Mouse (Mus musculus): Measurements from ENCODE around the gene Zcchc17. TPM values are rescaled to one million over a fixed set of nuclear protein-coding genes. Genes with fewer than 3 reads are reported as not detected.
A peak's percentile ranks its signal among the peaks of the same experiment; 100 is the strongest.

Zcchc17 gene
- polyA plus RNA-seq, 1 experiment = 13.0 TPM

- no peaks in the 10 kb centered on the region for H3K4me1 ChIP-seq (ENCODE audit: control insufficient read depth, insufficient read depth, insufficient read length)
- H3K27ac ChIP-seq (ENCODE audit: insufficient read depth, low read length) = no peak overlapping the region
- no peak for TF ChIP-seq POLR2A (IDR thresholded peaks at IDR 0.05; ENCODE audit: low read depth, low read length)
- no peak; the same call in 1 of the 2 replicates for TF ChIP-seq CTCF (IDR thresholded peaks at IDR 0.05; ENCODE audit: extremely low read depth, insufficient read depth, insufficient read length, insufficient replicate concordance)
- peak; percentile 12 to 45 for DNase-seq (ENCODE audit: low read depth in 1 of 2, low spot score in 2 of 2)
- H3K4me3 ChIP-seq (ENCODE audit: extremely low read depth, insufficient read depth, insufficient read length) = no peak overlapping the region
- WGBS = 42% methylated on average over 4 of the region's 4 CpGs
- no peaks in the 10 kb centered on the region for H3K27me3 ChIP-seq (ENCODE audit: control insufficient read depth, insufficient read depth, low read length)
- H3K36me3 ChIP-seq (ENCODE audit: control insufficient read depth, insufficient read depth, low read length) = peaks cover 23% of the 10 kb centered on the region
Observed at GRCm38 (mm10) chr4:130341691-130342090, 18.1 kb downstream of the Zcchc17 start.

- Histone ChIP-seq H3K27me3 (ENCODE audit: control insufficient read depth, insufficient read depth, low read length) (no peaks in the 10 kb centered on the region), H3K36me3 (ENCODE audit: control insufficient read depth, insufficient read depth, low read length) (peaks cover 29% of the 10 kb centered on the region), H3K27ac (ENCODE audit: insufficient read depth, low read length) (no peak overlapping the region), H3K4me3 (ENCODE audit: extremely low read depth, insufficient read depth, insufficient read length) (no peak overlapping the region), H3K4me1 (ENCODE audit: control insufficient read depth, insufficient read depth, insufficient read length) (no peaks in the 10 kb centered on the region)
- DNase-seq (ENCODE audit: low read depth in 1 of 2, low spot score in 2 of 2) = no peak
- TF ChIP-seq POLR2A (IDR thresholded peaks at IDR 0.05; ENCODE audit: low read depth, low read length) = no peak
- no peak for TF ChIP-seq CTCF (IDR thresholded peaks at IDR 0.05; ENCODE audit: extremely low read depth, insufficient read depth, insufficient read length, insufficient replicate concordance)
- 91% methylated on average over 5 of the region's 5 CpGs for WGBS
Observed at GRCm38 (mm10) chr4:130335867-130336266, 23.9 kb downstream of the Zcchc17 start.

DNA sequence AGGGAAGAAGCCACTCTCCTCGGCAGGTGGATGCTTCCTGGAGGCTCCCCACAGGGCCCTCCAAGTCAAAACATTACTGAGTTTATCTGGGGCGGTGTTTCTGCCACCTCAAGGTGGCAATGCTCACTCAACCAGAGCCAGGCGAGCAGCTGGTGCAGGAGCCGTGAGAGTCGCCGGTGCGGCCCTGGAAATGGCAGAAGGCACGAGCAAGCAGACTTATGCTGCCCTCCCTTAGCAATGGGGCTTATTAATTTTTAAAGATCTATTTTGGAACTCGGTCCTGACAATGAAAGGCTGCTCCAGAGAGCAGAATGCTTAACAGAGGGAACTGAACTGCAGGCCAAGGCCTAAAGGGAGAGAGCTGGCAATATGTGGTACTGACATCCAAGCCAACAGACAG, 32.4 kb downstream of the Zcchc17 start:
- no peak overlapping the region for H3K4me3 ChIP-seq (ENCODE audit: extremely low read depth, insufficient read depth, insufficient read length)
- WGBS = 93% methylated on average over 9 of the region's 9 CpGs
- H3K36me3 ChIP-seq (ENCODE audit: control insufficient read depth, insufficient read depth, low read length) = peaks cover 39% of the 10 kb centered on the region
- DNase-seq (ENCODE audit: low read depth in 1 of 2, low spot score in 2 of 2) = no peak
- no peak overlapping the region for H3K27ac ChIP-seq (ENCODE audit: insufficient read depth, low read length)
- H3K4me1 ChIP-seq (ENCODE audit: control insufficient read depth, insufficient read depth, insufficient read length) = no peaks in the 10 kb centered on the region
- no peak for TF ChIP-seq POLR2A (IDR thresholded peaks at IDR 0.05; ENCODE audit: low read depth, low read length)
- no peak for TF ChIP-seq CTCF (IDR thresholded peaks at IDR 0.05; ENCODE audit: extremely low read depth, insufficient read depth, insufficient read length, insufficient replicate concordance)
- no peaks in the 10 kb centered on the region for H3K27me3 ChIP-seq (ENCODE audit: control insufficient read depth, insufficient read depth, low read length)

GRCm38 (mm10) chr4:130325446-130325845, 34.3 kb downstream of the Zcchc17 start:
- Histone ChIP-seq H3K4me1 (ENCODE audit: control insufficient read depth, insufficient read depth, insufficient read length) (no peaks in the 10 kb centered on the region), H3K27me3 (ENCODE audit: control insufficient read depth, insufficient read depth, low read length) (no peaks in the 10 kb centered on the region), H3K36me3 (ENCODE audit: control insufficient read depth, insufficient read depth, low read length) (peaks cover 39% of the 10 kb centered on the region), H3K27ac (ENCODE audit: insufficient read depth, low read length) (no peak overlapping the region), H3K4me3 (ENCODE audit: extremely low read depth, insufficient read depth, insufficient read length) (no peak overlapping the region)
- DNase-seq (ENCODE audit: low read depth in 1 of 2, low spot score in 2 of 2) = no peak
- 96% methylated on average over 2 of the region's 2 CpGs for WGBS
- TF ChIP-seq CTCF (IDR thresholded peaks at IDR 0.05; ENCODE audit: extremely low read depth, insufficient read depth, insufficient read length, insufficient replicate concordance) = no peak
- no peak for TF ChIP-seq POLR2A (IDR thresholded peaks at IDR 0.05; ENCODE audit: low read depth, low read length)

GRCm38 (mm10) chr4:130323607-130324006, 36.1 kb downstream of the Zcchc17 start:
- Histone ChIP-seq H3K4me1 (ENCODE audit: control insufficient read depth, insufficient read depth, insufficient read length) (no peaks in the 10 kb centered on the region), H3K4me3 (ENCODE audit: extremely low read depth, insufficient read depth, insufficient read length) (no peak overlapping the region), H3K27ac (ENCODE audit: insufficient read depth, low read length) (no peak overlapping the region), H3K36me3 (ENCODE audit: control insufficient read depth, insufficient read depth, low read length) (peaks cover 40% of the 10 kb centered on the region), H3K27me3 (ENCODE audit: control insufficient read depth, insufficient read depth, low read length) (no peaks in the 10 kb centered on the region)
- no peak for DNase-seq (ENCODE audit: low read depth in 1 of 2, low spot score in 2 of 2)
- no peak for TF ChIP-seq POLR2A (IDR thresholded peaks at IDR 0.05; ENCODE audit: low read depth, low read length)
- TF ChIP-seq CTCF (IDR thresholded peaks at IDR 0.05; ENCODE audit: extremely low read depth, insufficient read depth, insufficient read length, insufficient replicate concordance) = no peak
- WGBS = 90% methylated on average over 5 of the region's 5 CpGs

GRCm38 (mm10) chr4:130323165-130323564, 36.6 kb downstream of the Zcchc17 start:
- WGBS = 65% methylated on average over 1 of the region's 1 CpGs
- TF ChIP-seq CTCF (IDR thresholded peaks at IDR 0.05; ENCODE audit: extremely low read depth, insufficient read depth, insufficient read length, insufficient replicate concordance) (no peak), POLR2A (IDR thresholded peaks at IDR 0.05; ENCODE audit: low read depth, low read length) (no peak)
- Histone ChIP-seq H3K36me3 (ENCODE audit: control insufficient read depth, insufficient read depth, low read length) (peaks cover 38% of the 10 kb centered on the region), H3K27me3 (ENCODE audit: control insufficient read depth, insufficient read depth, low read length) (no peaks in the 10 kb centered on the region), H3K4me1 (ENCODE audit: control insufficient read depth, insufficient read depth, insufficient read length) (no peaks in the 10 kb centered on the region), H3K4me3 (ENCODE audit: extremely low read depth, insufficient read depth, insufficient read length) (no peak overlapping the region), H3K27ac (ENCODE audit: insufficient read depth, low read length) (no peak overlapping the region)
- no peak for DNase-seq (ENCODE audit: low read depth in 1 of 2, low spot score in 2 of 2)

- Histone ChIP-seq H3K27me3 (ENCODE audit: control insufficient read depth, insufficient read depth, low read length) (no peaks in the 10 kb centered on the region), H3K4me3 (ENCODE audit: extremely low read depth, insufficient read depth, insufficient read length) (no peak overlapping the region), H3K4me1 (ENCODE audit: control insufficient read depth, insufficient read depth, insufficient read length) (no peaks in the 10 kb centered on the region), H3K27ac (ENCODE audit: insufficient read depth, low read length) (no peak overlapping the region), H3K36me3 (ENCODE audit: control insufficient read depth, insufficient read depth, low read length) (peaks cover 36% of the 10 kb centered on the region)
- 87% methylated on average over 7 of the region's 7 CpGs for WGBS
- TF ChIP-seq CTCF (IDR thresholded peaks at IDR 0.05; ENCODE audit: extremely low read depth, insufficient read depth, insufficient read length, insufficient replicate concordance) = no peak
- TF ChIP-seq POLR2A (IDR thresholded peaks at IDR 0.05; ENCODE audit: low read depth, low read length) = no peak
- no peak for DNase-seq (ENCODE audit: low read depth in 1 of 2, low spot score in 2 of 2)
Observed at GRCm38 (mm10) chr4:130322567-130322966, 37.2 kb downstream of the Zcchc17 start.
